Mouse (Mus musculus): ENCODE data around the gene Prkar2a. TPM values are rescaled to one million over a fixed set of nuclear protein-coding genes. Genes with fewer than 3 reads are reported as not detected.
"Not testable (repeated sequence)": the region's sequence is repeated elsewhere in the genome, so short reads cannot be mapped to it uniquely, and the experiment has no call there.

Gene Prkar2a
- 39.4 and 40.0 TPM in 2 replicates for polyA plus RNA-seq (2016; fragmentation: Nextera tagmentation; extraction: Ambion mirVana)

GRCm38 (mm10) chr9:108689106-108689505, at the start of gene Prkar2a:
Gene Prkar2a, plus strand, starts transcription at chr9:108689314.
- H3K9ac ChIP-seq = no peak within 1 kb of the TSS
- no peak within 1 kb of the TSS for H3K4me3 ChIP-seq
- H3K27ac ChIP-seq = no peak within 1 kb of the TSS
- ATAC-seq (ENCODE audit: insufficient number of reproducible peaks, insufficient read depth, low FRiP score, low TSS enrichment) = no peak
- H3K4me2 ChIP-seq (replicated peaks) = no peak within 1 kb of the TSS
- 78% methylated on average over 1 of the region's 1 CpGs for WGBS
- 0 out of 2 replicates have a peak, but pooled peaks cover 3% of the 10 kb centered on the region for H3K36me3 ChIP-seq
- no peaks in the 10 kb centered on the region for H3K9me3 ChIP-seq
- no peaks in the 10 kb centered on the region for H3K27me3 ChIP-seq
- H3K4me1 ChIP-seq = peaks cover 15% of the 10 kb centered on the region; the same call in 1 of the 2 replicates

- Histone ChIP-seq H3K9ac (no peak overlapping the region), H3K27me3 (no peaks in the 10 kb centered on the region), H3K4me1 (0 out of 2 replicates have a peak, but pooled peaks cover 5% of the 10 kb centered on the region), H3K9me3 (no peaks in the 10 kb centered on the region), H3K4me3 (no peak overlapping the region), H3K4me2 (replicated peaks) (no peak overlapping the region), H3K36me3 (peaks cover 39% of the 10 kb centered on the region), H3K27ac (no peak overlapping the region)
- 93% methylated on average over 2 of the region's 2 CpGs for WGBS
- no peak for ATAC-seq (ENCODE audit: insufficient number of reproducible peaks, insufficient read depth, low FRiP score, low TSS enrichment)
Measured at GRCm38 (mm10) chr9:108639825-108640224, 49.3 kb upstream of the Prkar2a start.

GRCm38 (mm10) chr9:108648166-108648565, 40.9 kb upstream of the Prkar2a start:
- Histone ChIP-seq H3K27ac (no peak overlapping the region), H3K4me1 (peaks cover 14% of the 10 kb centered on the region), H3K27me3 (no peaks in the 10 kb centered on the region), H3K9ac (peak overlapping the region; percentile 96), H3K4me2 (replicated peaks) (peak overlapping the region; percentile 75), H3K36me3 (peaks cover 4% of the 10 kb centered on the region; the same call in 1 of the 2 replicates), H3K4me3 (peak overlapping the region; percentile 98), H3K9me3 (no peaks in the 10 kb centered on the region)
- 45% methylated on average over 10 of the region's 10 CpGs for WGBS
- ATAC-seq (ENCODE audit: insufficient number of reproducible peaks, insufficient read depth, low FRiP score, low TSS enrichment) = no peak

GRCm38 (mm10) chr9:108648611-108649560, 40.2 kb upstream of the Prkar2a start, which contains the start of gene Arih2:
Gene Arih2, minus strand, starts transcription at chr9:108649386.
- Histone ChIP-seq H3K9me3 (no peaks in the 10 kb centered on the region), H3K27ac (peak within 1 kb of the TSS; percentile 91), H3K4me2 (replicated peaks) (peak within 1 kb of the TSS; percentile 75), H3K27me3 (no peaks in the 10 kb centered on the region), H3K36me3 (no peaks in the 10 kb centered on the region), H3K9ac (peak within 1 kb of the TSS; percentile 96), H3K4me1 (peaks cover 14% of the 10 kb centered on the region), H3K4me3 (peak within 1 kb of the TSS; percentile 98)
- ATAC-seq (ENCODE audit: insufficient number of reproducible peaks, insufficient read depth, low FRiP score, low TSS enrichment) = peak; percentile 98
- under 1% methylated on average over 107 of the region's 112 CpGs for WGBS

- peak overlapping the region; percentile 91 for H3K27ac ChIP-seq
- no peaks in the 10 kb centered on the region for H3K27me3 ChIP-seq
- H3K4me3 ChIP-seq = peak overlapping the region; percentile 98
- WGBS = 31% methylated on average over 29 of the region's 29 CpGs
- peaks cover 14% of the 10 kb centered on the region for H3K4me1 ChIP-seq
- ATAC-seq (ENCODE audit: insufficient number of reproducible peaks, insufficient read depth, low FRiP score, low TSS enrichment) = no peak
- H3K9ac ChIP-seq = peak overlapping the region; percentile 96; the same call in 1 of the 2 replicates
- H3K36me3 ChIP-seq = no peaks in the 10 kb centered on the region
- peak overlapping the region; percentile 75 for H3K4me2 ChIP-seq (replicated peaks)
- no peaks in the 10 kb centered on the region for H3K9me3 ChIP-seq
Measured at GRCm38 (mm10) chr9:108649561-108650440, 39.3 kb upstream of the Prkar2a start.

- Histone ChIP-seq H3K36me3 (no peaks in the 10 kb centered on the region), H3K4me1 (peaks cover 5% of the 10 kb centered on the region), H3K27ac (no peak overlapping the region), H3K27me3 (no peaks in the 10 kb centered on the region), H3K9ac (no peak overlapping the region), H3K4me3 (no peak overlapping the region), H3K4me2 (replicated peaks) (no peak overlapping the region), H3K9me3 (no peaks in the 10 kb centered on the region)
- WGBS = 81% methylated on average over 10 of the region's 10 CpGs
- no peak for ATAC-seq (ENCODE audit: insufficient number of reproducible peaks, insufficient read depth, low FRiP score, low TSS enrichment)
Measured at GRCm38 (mm10) chr9:108654566-108655464, 34.3 kb upstream of the Prkar2a start.

- H3K36me3 ChIP-seq; H3K4me1 ChIP-seq; H3K9me3 ChIP-seq; ATAC-seq (ENCODE audit: insufficient number of reproducible peaks, insufficient read depth, low FRiP score, low TSS enrichment); H3K27ac ChIP-seq; H3K4me2 ChIP-seq (replicated peaks); H3K27me3 ChIP-seq; H3K4me3 ChIP-seq; H3K9ac ChIP-seq: not testable (repeated sequence)
- 81% methylated on average over 7 of the region's 7 CpGs for WGBS
Measured at GRCm38 (mm10) chr9:108655865-108656264, 33.2 kb upstream of the Prkar2a start.

GRCm38 (mm10) chr9:108661677-108662612, 27.2 kb upstream of the Prkar2a start, which contains the start of gene Slc25a20:
Gene Slc25a20, plus strand, starts transcription at chr9:108662088.
- Histone ChIP-seq H3K36me3 (no peaks in the 10 kb centered on the region), H3K27ac (no peak within 1 kb of the TSS), H3K9me3 (no peaks in the 10 kb centered on the region), H3K9ac (peak within 1 kb of the TSS; percentile 70), H3K4me3 (peak within 1 kb of the TSS; percentile 62), H3K4me1 (peaks cover 7% of the 10 kb centered on the region; the same call in 1 of the 2 replicates), H3K4me2 (replicated peaks) (peak within 1 kb of the TSS; percentile 74), H3K27me3 (no peaks in the 10 kb centered on the region)
- peak; percentile 83; the same call in 1 of the 2 replicates for ATAC-seq (ENCODE audit: insufficient number of reproducible peaks, insufficient read depth, low FRiP score, low TSS enrichment)
- 3% methylated on average over 36 of the region's 37 CpGs for WGBS

- Histone ChIP-seq H3K9ac (peak overlapping the region; percentile 70), H3K27me3 (no peaks in the 10 kb centered on the region), H3K4me3 (peak overlapping the region; percentile 62), H3K9me3 (no peaks in the 10 kb centered on the region), H3K36me3 (no peaks in the 10 kb centered on the region), H3K4me1 (peaks cover 7% of the 10 kb centered on the region; the same call in 1 of the 2 replicates), H3K4me2 (replicated peaks) (peak overlapping the region; percentile 74), H3K27ac (no peak overlapping the region)
- 48% methylated on average over 6 of the region's 6 CpGs for WGBS
- no peak for ATAC-seq (ENCODE audit: insufficient number of reproducible peaks, insufficient read depth, low FRiP score, low TSS enrichment)
Measured at GRCm38 (mm10) chr9:108662660-108663059, 26.5 kb upstream of the Prkar2a start.

- H3K9ac ChIP-seq = no peak overlapping the region
- no peaks in the 10 kb centered on the region for H3K9me3 ChIP-seq
- H3K4me3 ChIP-seq = no peak overlapping the region
- no peak overlapping the region for H3K27ac ChIP-seq
- no peak for ATAC-seq (ENCODE audit: insufficient number of reproducible peaks, insufficient read depth, low FRiP score, low TSS enrichment)
- no peaks in the 10 kb centered on the region for H3K4me1 ChIP-seq
- no peak overlapping the region for H3K4me2 ChIP-seq (replicated peaks)
- WGBS = 58% methylated on average over 8 of the region's 8 CpGs
- H3K36me3 ChIP-seq = peaks cover 32% of the 10 kb centered on the region
- H3K27me3 ChIP-seq = no peaks in the 10 kb centered on the region
Measured at GRCm38 (mm10) chr9:108669875-108670274, 19.2 kb upstream of the Prkar2a start.
